Mouse (Mus musculus) lung, adult 2 months (tissue): ENCODE measurements around the gene Olfr1426. TPM values are rescaled to one million over a fixed set of nuclear protein-coding genes. Genes with fewer than 3 reads are reported as not detected.

Experiments used
- DNase-seq: peaks from one replicate; pipeline ENCODE4 v3.0.0; 2022
- H3K4me1 ChIP-seq: fragments of 200-500 bp; 2 replicates; pipeline ENCODE4 v1.6.1; 2011; ENCODE audit warnings: low read length; ENCODE audit not compliant: control insufficient read depth, insufficient read depth
- H3K4me3 ChIP-seq: fragments of 200-500 bp; replicated peaks from 2 replicates; pipeline ENCODE3; 2011; ENCODE audit warnings: low read depth, mild to moderate bottlenecking, control low read depth, low read length; ENCODE audit errors: extremely low read depth
- CTCF ChIP-seq: fragments of 200-500 bp; IDR thresholded peaks from 2 replicates; pipeline ENCODE4 v1.5.1; 2011; ENCODE audit warnings: mild to moderate bottlenecking, low read length, control low read depth; ENCODE audit not compliant: insufficient read depth
- POLR2A ChIP-seq: fragments of 200-500 bp; IDR thresholded peaks from 2 replicates; pipeline ENCODE4 v1.6.1; 2011; ENCODE audit warnings: low read depth, mild to moderate bottlenecking, control low read depth, low read length, borderline replicate concordance; ENCODE audit errors: extremely low read depth
- WGBS: fragments of 180-500 bp; shearing (Covaris S2); methylation state at CpG from one replicate; pipeline ENCODE4 v1.1.7; 2018; 5-methylcytosine and 5-hydroxymethylcytosine counted together
- polyA plus RNA-seq: library from polyadenylated mRNA; depleted of rRNA; stranded (reverse); fragments of >200 nt; gene quantifications from 2 replicates; pipeline ENCODE4 v1.2.3, GENCODE M21; 2012; rRNA removed

Gene Olfr1426
- polyA plus RNA-seq, 1 experiment = not detected

GRCm38 (mm10) chr19:12043163-12043562, 48.6 kb downstream of the Olfr1426 start:
- no peaks in the 10 kb centered on the region for H3K4me1 ChIP-seq
- TF ChIP-seq CTCF = no peak
- no peak for TF ChIP-seq POLR2A
- 86% methylated on average over 5 of the region's 5 CpGs for WGBS
- no peak for DNase-seq
- no peak overlapping the region for H3K4me3 ChIP-seq

GRCm38 (mm10) chr19:12041217-12041616, 50.6 kb downstream of the Olfr1426 start, which contains the start of gene Olfr1423:
TSS of gene Olfr1423 (minus strand) at chr19:12041317.
- no peak within 1 kb of the TSS for H3K4me3 ChIP-seq
- DNase-seq = no peak
- WGBS = 55% methylated on average over 2 of the region's 2 CpGs

DNA sequence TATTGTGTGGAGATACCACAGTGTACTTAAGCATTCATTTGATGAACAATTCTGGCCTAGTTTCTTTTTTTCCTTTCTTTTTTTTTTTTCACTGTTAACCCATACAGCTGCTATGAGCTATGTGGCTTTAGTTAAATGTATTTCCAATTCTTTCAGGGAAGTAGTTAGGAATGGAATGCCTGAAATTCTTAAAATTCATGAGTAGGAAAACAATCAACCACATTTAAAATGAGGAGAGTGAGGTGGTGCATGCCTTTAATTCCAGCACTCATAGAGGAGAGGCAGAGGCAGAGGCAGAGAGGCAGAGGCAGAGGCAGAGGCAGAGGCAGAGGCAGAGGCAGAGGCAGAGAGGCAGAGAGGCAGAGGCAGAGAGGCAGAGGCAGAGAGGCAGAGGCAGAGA, 54.1 kb downstream of the Olfr1426 start:
- H3K4me1 ChIP-seq = no peaks in the 10 kb centered on the region
- DNase-seq = no peak
- TF ChIP-seq CTCF (no peak), POLR2A (no peak)
- no peak overlapping the region for H3K4me3 ChIP-seq

More at GRCm38 (mm10) chr19:12041217-12041616, 50.6 kb downstream of the Olfr1426 start, which contains the start of gene Olfr1423:
- H3K4me1 ChIP-seq = no peaks in the 10 kb centered on the region
- TF ChIP-seq CTCF (no peak), POLR2A (no peak)

Other genes starting within 250 kb of the Olfr1426 start
- gene Olfr1418, start 230.9 kb downstream of the Olfr1426 start, polyA plus RNA-seq = not detected in 2 replicates
- not detected in 2 replicates for gene Olfr1419, start 216.9 kb downstream of the Olfr1426 start, polyA plus RNA-seq
- not detected in 2 replicates for gene Olfr1420, start 205.4 kb downstream of the Olfr1426 start, polyA plus RNA-seq
- gene Patl1, start 179.6 kb downstream of the Olfr1426 start, polyA plus RNA-seq = 12.6 and 15.9 TPM in 2 replicates
- gene Osbp, start 126.1 kb downstream of the Olfr1426 start, polyA plus RNA-seq = 14.0 and 23.4 TPM in 2 replicates
- not detected in 2 replicates for gene Olfr1423, start 50.7 kb downstream of the Olfr1426 start, polyA plus RNA-seq
- not detected in 2 replicates for gene Olfr1424, start 29.3 kb downstream of the Olfr1426 start, polyA plus RNA-seq
- gene Olfr1425, start 14.3 kb downstream of the Olfr1426 start, polyA plus RNA-seq = not detected in 2 replicates
- not detected in 2 replicates for gene Olfr1427, start 11.3 kb upstream of the Olfr1426 start, polyA plus RNA-seq
- not detected in 2 replicates for gene Olfr1428, start 23.9 kb upstream of the Olfr1426 start, polyA plus RNA-seq
- not detected in 2 replicates for gene Olfr76, start 31.2 kb upstream of the Olfr1426 start, polyA plus RNA-seq
- not detected in 2 replicates for gene Olfr1555-ps1, start 78.1 kb upstream of the Olfr1426 start, polyA plus RNA-seq
- gene Olfr1431, start 108.6 kb upstream of the Olfr1426 start, polyA plus RNA-seq = not detected in 2 replicates
- not detected in 2 replicates for gene Olfr1432, start 140.6 kb upstream of the Olfr1426 start, polyA plus RNA-seq
- gene Olfr262, start 149.6 kb upstream of the Olfr1426 start, polyA plus RNA-seq = not detected in 2 replicates
- not detected in 2 replicates for gene Olfr235, start 169.0 kb upstream of the Olfr1426 start, polyA plus RNA-seq
- gene Olfr1434, start 187.8 kb upstream of the Olfr1426 start, polyA plus RNA-seq = not detected in 2 replicates
- not detected in 2 replicates for gene Olfr1436, start 207.1 kb upstream of the Olfr1426 start, polyA plus RNA-seq
- gene Olfr1437, start 233.1 kb upstream of the Olfr1426 start, polyA plus RNA-seq = not detected in 2 replicates
- not detected in 2 replicates for gene Olfr1438-ps1, start 243.9 kb upstream of the Olfr1426 start, polyA plus RNA-seq